Mouse (Mus musculus) CD4-positive, CD25-positive, alpha-beta regulatory T cell, adult 4 months (primary cell): ENCODE results near the gene Prl8a9. TPM values are rescaled to one million over a fixed set of nuclear protein-coding genes. Genes with fewer than 3 reads are reported as not detected.

Experiments used
- ATAC-seq: one replicate; pipeline ENCODE4 v1.8.0; 2017
- polyA plus RNA-seq, 2 experiments: library from polyadenylated mRNA; unstranded; fragments of 100-300 nt; shearing (Covaris generic); gene quantifications; one replicate each; pipeline ENCODE4 v1.2.1; 2017

The Prl8a9 gene
- not detected for polyA plus RNA-seq

GRCm38 (mm10) chr13:27564506-27564905 is at the start of gene Prl8a9:
Prl8a9 (minus strand) TSS chr13:27564606.
- no peak for ATAC-seq

GRCm38 (mm10) chr13:27610482-27610881 is 46.1 kb upstream of the Prl8a9 start, which contains the start of gene Prl7b1:
Prl7b1 (minus strand) TSS chr13:27610582.
- no peak for ATAC-seq

DNA sequence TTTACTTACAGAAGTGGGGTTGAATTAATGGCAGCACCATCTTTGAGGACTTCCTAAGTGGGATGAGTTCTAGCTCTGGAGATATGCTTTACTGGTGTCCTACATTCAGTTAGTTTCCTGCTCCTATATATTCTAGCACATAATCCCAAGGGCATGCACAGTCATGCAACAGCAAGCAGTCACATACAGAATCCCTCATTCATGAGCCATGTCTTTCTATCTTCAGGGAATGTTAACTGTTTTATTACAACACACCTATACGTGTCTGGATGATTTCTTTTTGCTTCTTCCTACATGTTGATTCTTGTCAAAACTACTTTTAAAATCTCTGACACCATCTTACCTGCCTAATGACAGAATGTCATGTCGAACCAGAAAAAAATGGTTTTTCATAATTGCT is 17.7 kb upstream of the Prl8a9 start, which contains the start of gene Prl8a1:
TSS of gene Prl8a1 (minus strand) at position 101 of the 400 bp plus-strand sequence.
- ATAC-seq = no peak

DNA sequence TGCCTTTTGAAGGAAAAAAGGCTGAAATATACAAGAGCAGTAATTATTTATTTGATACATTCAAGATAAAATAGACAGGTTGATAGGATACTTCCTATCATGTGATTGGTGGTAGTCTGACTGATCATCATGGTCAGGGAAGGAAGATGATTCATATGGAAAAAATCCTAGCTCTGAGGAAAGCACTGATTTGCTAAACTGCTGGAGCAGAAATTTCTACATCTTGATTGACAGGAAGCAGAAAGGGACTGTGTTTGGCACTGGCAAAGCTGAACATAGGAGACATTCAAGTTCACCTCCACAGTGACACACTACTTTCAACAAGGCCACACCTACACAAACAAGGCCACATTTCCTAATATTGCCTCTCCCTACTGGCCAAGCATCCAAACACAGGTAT is 11.1 kb downstream of the Prl8a9 start:
- ATAC-seq = no peak

DNA sequence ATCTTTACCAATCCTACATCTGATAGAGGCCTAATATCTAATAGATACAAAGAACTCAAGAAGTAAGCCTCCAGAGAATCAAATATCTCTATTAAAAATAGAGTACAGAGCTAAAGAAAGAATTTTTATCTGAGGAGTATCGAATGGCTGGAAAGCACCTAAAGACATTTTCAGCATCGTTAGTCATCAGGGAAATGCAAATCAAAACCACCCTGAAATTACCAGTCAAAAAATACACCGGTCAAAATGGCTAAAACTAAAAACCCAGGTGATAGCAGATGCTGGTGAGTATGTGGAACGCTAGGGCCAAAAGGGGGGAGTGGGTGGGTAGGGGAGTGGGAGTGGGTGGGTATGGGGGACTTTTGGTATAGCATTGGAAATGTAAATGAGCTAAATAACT is 41.2 kb downstream of the Prl8a9 start:
- no peak for ATAC-seq

GRCm38 (mm10) chr13:27513117-27513516 is 51.3 kb downstream of the Prl8a9 start, which contains the start of gene Prl8a8:
Prl8a8 (minus strand) TSS chr13:27513217.
- no peak for ATAC-seq

Other genes with a start within 250 kb of the Prl8a9 start
- not detected for gene Prl8a2, start 218.9 kb downstream of the Prl8a9 start, polyA plus RNA-seq
- not detected for gene Prl2b1, start 173.8 kb downstream of the Prl8a9 start, polyA plus RNA-seq
- gene Prl8a6, start 125.9 kb downstream of the Prl8a9 start, polyA plus RNA-seq = not detected
- not detected for gene Prl8a8, start 51.4 kb downstream of the Prl8a9 start, polyA plus RNA-seq
- gene Prl8a1, start 17.6 kb upstream of the Prl8a9 start, polyA plus RNA-seq = not detected
- gene Prl7b1, start 46.0 kb upstream of the Prl8a9 start, polyA plus RNA-seq = not detected
- gene Prl7a1, start 77.9 kb upstream of the Prl8a9 start, polyA plus RNA-seq = not detected
- not detected for gene Prl7a2, start 103.4 kb upstream of the Prl8a9 start, polyA plus RNA-seq
- not detected for gene Prl7d1, start 152.1 kb upstream of the Prl8a9 start, polyA plus RNA-seq
- gene Prl7c1, start 216.2 kb upstream of the Prl8a9 start, polyA plus RNA-seq = not detected
- gene Prl2a1, start 237.0 kb upstream of the Prl8a9 start, polyA plus RNA-seq = not detected